Mouse (Mus musculus) erythroblast, embryonic 14.5 days (primary cell): ENCODE measurements around the gene Plpp3. TPM values are rescaled to one million over a fixed set of nuclear protein-coding genes. Genes with fewer than 3 reads are reported as not detected.

ENCODE experiments used
- H3K27me3 ChIP-seq: 2 replicates; pipeline ENCODE4 v1.6.1; 2012; ENCODE audit warnings: inconsistent platforms; ENCODE audit not compliant: control insufficient read depth
- H3K36me3 ChIP-seq: 2 replicates; pipeline ENCODE4 v1.6.1; 2012; ENCODE audit warnings: mild to moderate bottlenecking, inconsistent platforms; ENCODE audit not compliant: control insufficient read depth
- H3K4me1 ChIP-seq: 2 replicates; pipeline ENCODE4 v1.6.1; 2012; ENCODE audit warnings: inconsistent platforms; ENCODE audit not compliant: control insufficient read depth
- H3K4me3 ChIP-seq: replicated peaks from 2 replicates; pipeline ENCODE3; 2012; ENCODE audit warnings: moderate library complexity, mild to moderate bottlenecking, inconsistent platforms
- H3K9me3 ChIP-seq: 2 replicates; pipeline ENCODE4 v1.6.1; 2012; ENCODE audit warnings: low read length, inconsistent platforms, mixed read lengths; ENCODE audit not compliant: control insufficient read depth
- GATA1 ChIP-seq: IDR thresholded peaks from 2 replicates; pipeline ENCODE4 v1.6.1; 2012; ENCODE audit warnings: low read length, inconsistent platforms, mixed read lengths
- TAL1 ChIP-seq: IDR thresholded peaks from 3 replicates; pipeline ENCODE4 v1.6.1; 2012; ENCODE audit warnings: low read length, inconsistent platforms, mixed read lengths
- polyA plus RNA-seq: library from polyadenylated mRNA; stranded (reverse); fragments of >175 nt; gene quantifications from 2 replicates; pipeline ENCODE4 v1.2.3, GENCODE M21; 2012

Gene Plpp3
- polyA plus RNA-seq, 1 experiment = 0.03 TPM

DNA sequence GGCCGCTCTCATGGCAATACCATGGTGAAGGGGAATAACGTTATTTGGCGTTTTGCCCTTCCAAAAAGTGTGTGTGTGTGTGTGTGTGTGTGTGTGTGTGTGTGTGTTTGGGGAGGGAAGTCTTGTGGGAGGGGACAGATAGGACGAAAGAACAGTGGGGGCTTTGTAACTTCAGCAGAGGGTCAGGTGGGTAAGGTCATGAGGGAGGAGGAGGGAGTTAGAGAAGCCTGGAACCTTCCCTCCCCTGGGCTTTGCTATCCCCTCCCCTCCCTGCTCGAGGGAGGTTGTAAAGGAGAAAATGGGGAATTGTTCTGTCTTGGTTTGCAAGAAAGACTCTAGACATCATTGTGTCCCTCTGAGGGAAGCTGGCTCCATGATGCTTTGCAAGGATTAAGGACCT is 25.1 kb downstream of the Plpp3 start:
- TF ChIP-seq GATA1 (no peak), TAL1 (no peak)
- H3K9me3 ChIP-seq = no peaks in the 10 kb centered on the region
- H3K36me3 ChIP-seq = no peaks in the 10 kb centered on the region
- no peaks in the 10 kb centered on the region for H3K4me1 ChIP-seq
- H3K4me3 ChIP-seq = no peak overlapping the region
- no peaks in the 10 kb centered on the region for H3K27me3 ChIP-seq

DNA sequence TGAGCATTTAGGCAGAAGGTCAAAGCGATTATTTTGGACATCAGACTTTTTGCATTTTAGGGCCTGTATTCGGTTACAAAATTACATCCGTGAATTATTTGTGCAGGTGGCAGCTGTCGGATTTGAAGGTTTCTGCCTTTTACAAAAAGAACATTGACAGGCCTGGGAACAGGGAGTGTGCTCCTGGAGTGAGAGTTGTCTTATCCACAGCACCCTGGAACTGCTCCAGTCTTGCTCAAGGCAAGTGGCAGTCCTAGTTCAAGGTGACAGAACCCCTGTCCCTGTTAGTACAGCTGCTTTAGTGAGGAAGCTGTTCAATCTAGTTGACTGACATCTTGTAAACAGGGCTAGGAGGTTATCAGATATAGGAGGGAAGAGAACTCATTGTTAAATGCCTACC is 27.3 kb downstream of the Plpp3 start:
- TF ChIP-seq GATA1 = no peak
- no peak for TF ChIP-seq TAL1
- H3K4me3 ChIP-seq = no peak overlapping the region
- no peaks in the 10 kb centered on the region for H3K4me1 ChIP-seq
- H3K27me3 ChIP-seq = no peaks in the 10 kb centered on the region
- no peaks in the 10 kb centered on the region for H3K36me3 ChIP-seq
- H3K9me3 ChIP-seq = no peaks in the 10 kb centered on the region

DNA sequence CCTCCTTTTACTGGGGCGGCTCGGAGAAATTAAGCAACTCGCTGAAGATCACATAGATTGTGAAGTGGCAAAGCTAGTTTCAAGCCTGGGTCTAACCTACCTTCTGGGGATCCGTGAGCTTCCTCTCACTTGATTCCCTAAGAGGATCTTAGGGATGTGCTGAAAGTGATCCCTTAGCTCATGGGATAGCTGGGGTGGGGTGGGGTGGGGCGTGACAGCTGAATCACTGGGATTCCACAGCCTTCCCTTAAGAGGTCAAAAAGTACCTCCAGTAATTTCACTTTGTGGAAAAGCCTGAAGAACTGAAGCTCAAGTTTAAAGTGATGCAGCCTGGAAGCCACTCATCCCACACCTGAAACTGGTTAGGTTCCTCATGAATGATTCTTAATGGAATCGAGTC is 27.8 kb downstream of the Plpp3 start:
- H3K27me3 ChIP-seq = no peaks in the 10 kb centered on the region
- H3K4me3 ChIP-seq = no peak overlapping the region
- TF ChIP-seq TAL1 = no peak
- no peak for TF ChIP-seq GATA1
- no peaks in the 10 kb centered on the region for H3K36me3 ChIP-seq
- no peaks in the 10 kb centered on the region for H3K9me3 ChIP-seq
- no peaks in the 10 kb centered on the region for H3K4me1 ChIP-seq

DNA sequence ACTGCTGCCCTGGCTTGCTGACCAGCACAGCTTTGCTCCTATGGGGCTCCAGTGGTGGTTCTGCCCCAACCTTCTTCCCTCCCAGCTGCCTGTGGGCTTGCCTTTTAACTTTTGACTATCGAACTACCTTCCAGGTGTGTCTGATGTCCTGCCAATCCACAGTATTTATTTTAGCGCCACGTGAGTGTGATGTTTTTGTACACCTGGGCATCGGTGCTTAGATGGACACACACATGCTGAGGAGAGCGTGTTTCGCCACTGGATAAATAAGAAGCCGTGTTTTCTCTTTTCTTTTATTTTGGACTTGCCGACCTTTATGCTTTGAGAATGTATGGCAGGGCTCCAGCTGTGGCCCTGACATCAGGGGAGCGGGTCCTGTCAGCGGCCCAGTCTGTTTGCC is 29.5 kb downstream of the Plpp3 start:
- Histone ChIP-seq H3K4me3 (no peak overlapping the region), H3K27me3 (no peaks in the 10 kb centered on the region), H3K36me3 (no peaks in the 10 kb centered on the region), H3K9me3 (no peaks in the 10 kb centered on the region), H3K4me1 (no peaks in the 10 kb centered on the region)
- TF ChIP-seq GATA1 = no peak
- TF ChIP-seq TAL1 = no peak

DNA sequence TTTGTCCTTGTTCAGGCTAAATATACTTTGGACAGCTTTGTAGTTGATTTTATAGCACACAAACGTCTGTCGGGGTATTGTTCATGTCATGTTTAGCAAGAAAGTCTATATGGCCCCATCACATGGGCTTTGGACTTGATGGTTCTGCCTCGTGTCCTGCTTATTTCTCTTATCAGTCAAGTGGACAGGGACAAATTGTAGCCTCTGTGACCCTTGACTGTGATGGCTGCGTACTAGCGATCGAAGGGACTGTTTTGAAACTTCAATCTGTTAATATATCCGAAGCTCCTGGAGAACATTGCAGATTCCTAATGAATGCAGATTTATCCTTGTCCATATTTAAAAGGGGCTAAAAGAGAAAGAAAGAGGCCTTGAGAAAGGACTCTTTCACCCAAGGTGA is 30.7 kb downstream of the Plpp3 start:
- Histone ChIP-seq H3K9me3 (no peaks in the 10 kb centered on the region), H3K4me1 (no peaks in the 10 kb centered on the region), H3K27me3 (no peaks in the 10 kb centered on the region), H3K36me3 (no peaks in the 10 kb centered on the region), H3K4me3 (no peak overlapping the region)
- TF ChIP-seq TAL1 = no peak
- TF ChIP-seq GATA1 = no peak

DNA sequence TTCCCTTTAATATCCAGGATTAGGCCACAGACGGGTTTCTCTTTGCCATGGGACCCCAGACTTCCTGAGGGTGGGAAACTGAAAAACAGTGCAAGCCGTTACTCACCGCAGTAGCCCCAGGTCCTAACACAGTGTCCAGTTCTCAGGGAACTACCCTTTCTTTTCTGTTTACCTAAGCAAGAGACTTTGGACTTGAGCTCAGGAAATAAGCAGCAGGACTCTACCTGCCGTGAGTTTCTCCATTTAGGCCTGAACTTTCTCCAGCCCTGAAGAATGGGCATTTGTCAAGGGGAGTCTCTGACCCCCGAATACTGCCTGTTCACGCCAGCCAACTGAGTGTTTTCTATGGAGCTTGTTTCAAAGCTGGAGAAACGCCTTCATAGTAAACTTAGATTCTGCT is 31.7 kb downstream of the Plpp3 start:
- H3K36me3 ChIP-seq = no peaks in the 10 kb centered on the region
- H3K4me1 ChIP-seq = no peaks in the 10 kb centered on the region
- H3K4me3 ChIP-seq = no peak overlapping the region
- no peaks in the 10 kb centered on the region for H3K27me3 ChIP-seq
- TF ChIP-seq GATA1 = no peak
- no peak for TF ChIP-seq TAL1
- H3K9me3 ChIP-seq = no peaks in the 10 kb centered on the region

DNA sequence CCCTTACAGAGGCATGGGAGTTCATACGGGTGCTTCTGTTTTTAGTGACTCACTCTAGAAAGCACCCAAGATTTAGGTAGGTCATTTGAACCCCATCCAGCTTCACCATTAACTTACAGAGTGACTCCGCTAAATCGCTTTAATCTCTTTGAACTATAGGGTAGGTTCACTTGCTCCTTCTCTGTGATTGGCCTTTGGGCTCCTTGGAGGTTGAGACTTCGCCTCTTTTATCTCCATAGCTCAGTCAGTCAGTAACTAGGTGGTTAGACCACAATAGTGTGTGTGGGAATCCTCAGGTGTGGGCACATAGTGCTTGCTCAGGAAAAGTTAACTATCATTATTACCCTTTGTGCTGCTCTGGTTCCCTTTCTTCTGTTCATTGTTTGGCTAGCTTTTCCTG is 33.7 kb downstream of the Plpp3 start:
- H3K4me3 ChIP-seq = no peak overlapping the region
- no peaks in the 10 kb centered on the region for H3K27me3 ChIP-seq
- no peaks in the 10 kb centered on the region for H3K4me1 ChIP-seq
- TF ChIP-seq TAL1 = no peak
- TF ChIP-seq GATA1 = no peak
- H3K36me3 ChIP-seq = no peaks in the 10 kb centered on the region
- H3K9me3 ChIP-seq = no peaks in the 10 kb centered on the region

DNA sequence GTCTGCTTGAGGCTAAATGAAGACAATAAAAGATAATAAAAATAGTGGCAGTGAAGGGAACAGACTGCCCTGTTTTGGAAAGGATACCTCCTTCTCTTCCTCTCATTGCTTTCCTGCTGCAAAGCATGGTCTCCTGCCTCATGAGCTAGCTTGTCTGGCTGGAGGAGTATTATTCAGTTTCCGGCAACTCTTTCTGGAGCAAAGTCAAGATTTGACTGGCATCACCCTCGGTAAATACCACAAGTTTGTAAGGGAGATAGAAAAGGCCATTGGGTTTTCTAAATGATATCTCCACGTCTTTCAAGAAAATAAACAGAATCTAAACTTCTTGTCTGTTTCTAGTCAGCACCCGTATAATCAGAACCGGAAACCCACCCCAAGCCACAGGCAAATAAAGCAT is 34.4 kb downstream of the Plpp3 start:
- H3K9me3 ChIP-seq = no peaks in the 10 kb centered on the region
- H3K36me3 ChIP-seq = no peaks in the 10 kb centered on the region
- no peaks in the 10 kb centered on the region for H3K27me3 ChIP-seq
- H3K4me3 ChIP-seq = no peak overlapping the region
- TF ChIP-seq TAL1 = no peak
- TF ChIP-seq GATA1 = no peak
- H3K4me1 ChIP-seq = no peaks in the 10 kb centered on the region

DNA sequence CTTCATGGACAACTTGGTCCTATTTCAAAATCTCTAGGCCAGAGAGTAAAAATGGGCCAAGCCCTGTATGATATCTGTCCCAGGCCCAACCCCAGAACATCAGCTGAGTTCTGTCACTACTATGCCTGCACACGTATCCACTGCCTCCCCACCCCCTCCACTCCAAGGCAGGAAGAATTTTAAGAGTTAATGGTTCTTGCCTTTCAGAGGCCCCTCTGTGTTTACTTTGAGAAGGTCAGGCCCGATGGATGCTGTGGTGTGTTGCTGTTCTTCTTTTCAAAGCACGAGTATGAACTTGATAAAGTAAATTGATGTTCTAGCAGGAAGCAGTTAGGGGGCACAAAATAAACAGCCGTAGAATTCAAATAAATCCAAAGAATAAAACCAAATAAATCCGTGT is 35.5 kb downstream of the Plpp3 start:
- Histone ChIP-seq H3K27me3 (no peaks in the 10 kb centered on the region), H3K36me3 (no peaks in the 10 kb centered on the region), H3K4me3 (no peak overlapping the region), H3K9me3 (no peaks in the 10 kb centered on the region), H3K4me1 (no peaks in the 10 kb centered on the region)
- TF ChIP-seq TAL1 (no peak), GATA1 (no peak)

DNA sequence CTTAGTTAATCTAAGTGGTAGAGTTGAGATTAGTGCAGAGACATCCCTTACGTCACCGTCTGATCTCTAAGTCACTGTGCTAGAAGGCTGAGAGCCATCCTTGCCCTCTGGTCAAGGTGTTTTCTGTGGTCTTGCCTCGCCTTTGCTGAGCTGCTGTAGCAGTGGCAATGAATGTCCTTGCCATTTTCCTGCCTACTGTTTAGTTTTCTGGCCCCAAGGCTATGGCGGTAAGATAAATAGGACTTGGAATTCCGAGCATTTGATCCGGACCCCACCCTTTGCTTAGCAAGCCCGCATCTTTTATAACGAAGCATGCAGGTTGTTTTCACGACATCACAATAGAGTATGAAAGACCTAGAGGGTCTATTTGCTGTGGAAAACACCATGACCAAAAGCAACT is 38.1 kb downstream of the Plpp3 start:
- no peaks in the 10 kb centered on the region for H3K9me3 ChIP-seq
- no peaks in the 10 kb centered on the region for H3K4me1 ChIP-seq
- H3K4me3 ChIP-seq = no peak overlapping the region
- H3K27me3 ChIP-seq = no peaks in the 10 kb centered on the region
- no peak for TF ChIP-seq GATA1
- TF ChIP-seq TAL1 = no peak
- peaks cover 3% of the 10 kb centered on the region; the same call in 1 of the 2 replicates for H3K36me3 ChIP-seq
